Mouse (Mus musculus) liver (tissue): ENCODE results near the gene Pde7b.

Experiments
- DNase-seq: peaks from one replicate; pipeline ENCODE4 v3.0.0-alpha.2; 2020; ENCODE audit warnings: mixed read lengths

The Pde7b gene

GRCm38 (mm10) chr10:20722651-20723520 lies 2.0 kb downstream of the Pde7b start:
- no peak for DNase-seq

GRCm38 (mm10) chr10:20719201-20719600 lies 5.7 kb downstream of the Pde7b start:
- DNase-seq, result no peak

- DNase-seq, result no peak
These were observed 24.2 kb downstream of the Pde7b start for GRCm38 (mm10) chr10:20700633-20701032.

- no peak for DNase-seq
These were observed 25.0 kb downstream of the Pde7b start for GRCm38 (mm10) chr10:20699874-20700273.

GRCm38 (mm10) chr10:20695637-20696036 lies 29.2 kb downstream of the Pde7b start:
- no peak for DNase-seq

- no peak for DNase-seq
These were observed 34.9 kb downstream of the Pde7b start for GRCm38 (mm10) chr10:20690002-20690401.

GRCm38 (mm10) chr10:20684151-20684550 lies 40.7 kb downstream of the Pde7b start:
- no peak for DNase-seq

- no peak for DNase-seq
These were observed 43.9 kb downstream of the Pde7b start for GRCm38 (mm10) chr10:20680986-20681385.

GRCm38 (mm10) chr10:20675321-20675720 lies 49.6 kb downstream of the Pde7b start:
- no peak for DNase-seq

GRCm38 (mm10) chr10:20673798-20674197 lies 51.1 kb downstream of the Pde7b start:
- no peak for DNase-seq

- DNase-seq, result no peak
These were observed 52.3 kb downstream of the Pde7b start for GRCm38 (mm10) chr10:20672591-20672990.

- no peak for DNase-seq
These were observed 53.3 kb downstream of the Pde7b start for GRCm38 (mm10) chr10:20671621-20672020.

GRCm38 (mm10) chr10:20670541-20670940 lies 54.3 kb downstream of the Pde7b start:
- DNase-seq, result no peak

- DNase-seq, result no peak
These were observed 55.4 kb downstream of the Pde7b start for GRCm38 (mm10) chr10:20669467-20669866.

- no peak for DNase-seq
These were observed 56.3 kb downstream of the Pde7b start for GRCm38 (mm10) chr10:20668577-20668976.

- no peak for DNase-seq
These were observed 58.2 kb downstream of the Pde7b start for GRCm38 (mm10) chr10:20666655-20667054.

- no peak for DNase-seq
These were observed 61.9 kb downstream of the Pde7b start for GRCm38 (mm10) chr10:20662951-20663350.

GRCm38 (mm10) chr10:20661684-20662083 lies 63.2 kb downstream of the Pde7b start:
- DNase-seq, result no peak

GRCm38 (mm10) chr10:20659718-20660117 lies 65.2 kb downstream of the Pde7b start:
- DNase-seq, result no peak

- no peak for DNase-seq
These were observed 65.6 kb downstream of the Pde7b start for GRCm38 (mm10) chr10:20659268-20659667.

- no peak for DNase-seq
These were observed 66.2 kb downstream of the Pde7b start for GRCm38 (mm10) chr10:20658716-20659115.

GRCm38 (mm10) chr10:20657316-20658081 lies 67.4 kb downstream of the Pde7b start:
- no peak for DNase-seq

GRCm38 (mm10) chr10:20654590-20654989 lies 70.3 kb downstream of the Pde7b start:
- DNase-seq, result no peak

- no peak for DNase-seq
These were observed 70.7 kb downstream of the Pde7b start for GRCm38 (mm10) chr10:20654187-20654586.
